Mouse (Mus musculus): ENCODE results near the gene Ctsa.
"Not testable (repeated sequence)": the region's sequence is repeated elsewhere in the genome, so short reads cannot be mapped to it uniquely, and the experiment has no call there.

Ctsa gene

DNA sequence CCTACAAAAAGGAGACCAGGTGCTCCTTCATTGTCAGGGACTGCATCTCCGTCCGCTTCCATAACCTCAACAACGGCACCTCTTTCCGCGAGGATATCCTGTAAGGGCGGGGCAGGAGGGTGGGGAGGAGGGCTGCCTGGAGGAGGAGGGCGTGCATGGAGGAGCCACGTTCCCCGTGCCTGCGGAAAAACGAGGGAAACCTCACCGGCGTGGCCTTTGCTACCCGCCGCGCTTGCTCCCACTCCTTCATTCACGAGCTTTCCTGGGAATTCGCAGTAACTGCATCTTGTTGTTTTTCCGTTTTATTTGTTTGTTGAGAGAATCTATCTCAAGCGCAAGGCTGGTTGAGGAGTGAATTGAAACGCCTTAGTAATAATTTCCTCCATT lies 27.3 kb upstream of the Ctsa start:
- DNase-seq, result no peak

DNA sequence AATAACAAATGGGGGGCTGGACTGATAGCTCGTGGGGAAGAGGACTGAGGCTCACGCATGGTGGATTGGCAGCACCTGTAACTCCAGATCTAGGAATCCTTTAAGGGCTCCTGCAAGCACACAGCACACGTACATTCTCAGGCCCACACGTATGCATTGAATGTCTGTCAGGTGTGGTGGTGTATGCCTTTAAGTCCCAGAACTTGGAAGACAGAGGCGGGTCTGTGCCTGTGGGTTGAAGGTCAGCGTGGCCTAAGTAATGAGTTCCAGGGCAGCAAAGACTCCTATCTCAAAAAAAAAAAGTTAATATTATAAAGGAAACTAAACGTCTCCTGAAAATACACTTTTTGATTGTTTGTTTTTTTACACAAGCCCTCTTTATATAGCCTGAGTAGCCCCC lies 26.1 kb upstream of the Ctsa start:
- no peak for DNase-seq

DNA sequence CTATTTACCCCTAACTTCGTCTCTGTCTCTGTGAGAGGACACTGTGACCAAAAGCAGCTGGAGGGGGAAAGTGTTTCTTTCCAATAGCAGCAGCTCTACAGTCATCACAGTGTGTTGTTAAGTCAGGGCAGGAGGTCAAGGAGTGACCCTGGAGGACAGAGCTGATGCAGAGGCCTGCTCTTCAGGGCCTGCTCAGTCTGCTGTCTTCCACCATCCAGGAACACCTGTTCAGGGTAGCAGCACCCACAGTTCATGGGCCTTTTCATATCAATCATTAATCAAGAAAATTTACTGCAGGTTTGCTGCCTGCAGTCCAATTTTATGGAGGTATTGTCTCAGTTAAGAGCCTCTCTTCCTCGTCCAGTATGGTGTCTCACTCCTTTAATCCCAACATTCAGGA lies 19.1 kb upstream of the Ctsa start:
- DNase-seq, result no peak

DNA sequence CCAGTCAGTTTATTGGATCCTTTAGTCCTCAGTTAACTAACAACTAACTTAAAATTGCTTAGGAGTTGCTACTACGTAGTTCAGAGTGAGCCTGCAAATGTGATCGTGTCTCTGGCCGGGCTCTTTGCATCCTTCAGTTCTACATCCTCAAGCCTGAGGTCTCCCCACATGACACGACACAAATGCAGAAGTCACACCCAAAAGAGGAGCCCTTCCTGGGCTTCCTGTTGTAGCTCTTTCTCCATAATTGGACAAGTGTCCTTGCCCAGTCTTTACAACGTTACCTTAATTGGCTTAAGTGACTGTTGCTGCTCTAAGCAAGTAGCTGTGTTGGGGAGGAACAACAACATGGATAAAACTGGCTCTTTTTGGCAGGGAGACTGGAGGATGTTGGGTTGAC lies 17.3 kb upstream of the Ctsa start:
- no peak for DNase-seq

DNA sequence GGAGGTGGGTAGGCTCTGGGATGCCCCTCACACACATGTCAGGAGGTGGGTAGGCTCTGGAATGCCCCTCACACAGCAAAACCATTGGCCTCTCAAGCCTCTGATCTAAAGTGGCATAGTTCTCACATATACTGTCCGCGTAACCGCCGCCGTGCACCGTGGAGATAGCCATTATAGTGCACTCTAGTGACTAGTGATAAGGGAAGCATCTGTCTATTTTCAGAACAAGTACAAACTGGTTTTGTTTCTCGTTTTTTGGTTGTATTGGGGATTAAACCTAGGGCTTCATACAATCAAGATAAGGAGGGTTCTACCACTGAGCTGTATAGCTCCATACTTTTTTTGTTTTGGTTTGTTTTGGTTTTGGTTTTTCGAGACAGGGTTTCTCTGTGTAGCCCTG lies 16.9 kb upstream of the Ctsa start:
- no peak for DNase-seq

DNA sequence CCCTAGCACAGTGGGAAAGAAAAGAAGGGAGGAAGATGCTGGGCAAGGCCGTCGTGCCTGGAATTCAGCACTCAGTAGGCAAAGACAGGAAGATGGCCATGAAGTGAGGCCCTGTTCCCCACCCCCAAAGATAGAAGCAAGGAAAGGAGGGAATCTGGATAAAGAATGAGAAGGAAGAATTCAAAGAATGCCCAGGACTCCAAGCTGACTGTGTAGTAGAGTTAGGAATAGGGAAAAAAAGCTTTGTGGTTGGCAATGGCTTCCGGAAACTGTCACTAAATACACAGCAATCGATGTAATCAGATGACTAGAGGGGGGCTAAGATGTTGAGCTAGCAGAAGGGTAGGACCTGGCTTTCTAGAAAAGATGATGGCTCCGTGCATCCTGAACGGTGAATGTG lies 15.5 kb upstream of the Ctsa start:
- no peak for DNase-seq

DNA sequence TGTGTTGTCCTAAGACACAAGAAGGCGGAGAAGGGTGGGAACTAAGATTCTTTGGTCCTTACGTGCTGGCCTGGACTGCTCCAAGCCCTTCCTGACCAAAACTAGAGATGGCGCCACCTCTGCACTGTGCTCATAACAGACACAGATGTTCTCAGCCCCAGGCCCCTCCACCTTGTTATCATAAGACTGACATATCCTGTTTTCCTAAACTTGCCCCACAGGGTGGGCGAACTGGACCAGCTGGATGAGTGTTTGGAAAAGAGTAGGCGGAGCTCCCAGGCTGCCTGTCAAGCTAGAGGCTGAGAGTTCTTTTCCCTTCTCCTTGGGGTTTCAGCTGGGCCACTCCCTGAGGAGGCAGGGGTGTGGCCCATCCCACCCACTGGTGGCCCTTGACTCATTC lies 15.0 kb upstream of the Ctsa start:
- no peak for DNase-seq

DNA sequence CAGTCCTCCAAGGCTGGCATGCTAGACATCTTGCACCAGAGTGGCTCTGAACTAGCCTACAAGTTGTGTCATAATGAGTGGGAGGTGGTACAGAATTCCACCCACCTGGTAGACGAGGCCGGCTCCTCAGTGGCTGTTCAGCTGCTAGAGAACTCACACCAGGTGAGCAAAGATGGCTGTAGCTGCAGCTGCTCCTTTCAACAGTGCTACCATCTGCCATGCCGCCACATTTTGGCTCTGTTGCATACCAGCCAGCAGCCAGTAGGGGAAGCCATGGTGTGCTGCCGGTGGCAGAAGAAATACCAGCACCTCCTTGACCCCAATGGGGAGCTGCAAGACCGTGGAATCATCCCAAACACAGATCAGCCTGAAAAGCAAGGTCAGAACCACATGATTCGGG lies 11.6 kb upstream of the Ctsa start:
- no peak for DNase-seq

DNA sequence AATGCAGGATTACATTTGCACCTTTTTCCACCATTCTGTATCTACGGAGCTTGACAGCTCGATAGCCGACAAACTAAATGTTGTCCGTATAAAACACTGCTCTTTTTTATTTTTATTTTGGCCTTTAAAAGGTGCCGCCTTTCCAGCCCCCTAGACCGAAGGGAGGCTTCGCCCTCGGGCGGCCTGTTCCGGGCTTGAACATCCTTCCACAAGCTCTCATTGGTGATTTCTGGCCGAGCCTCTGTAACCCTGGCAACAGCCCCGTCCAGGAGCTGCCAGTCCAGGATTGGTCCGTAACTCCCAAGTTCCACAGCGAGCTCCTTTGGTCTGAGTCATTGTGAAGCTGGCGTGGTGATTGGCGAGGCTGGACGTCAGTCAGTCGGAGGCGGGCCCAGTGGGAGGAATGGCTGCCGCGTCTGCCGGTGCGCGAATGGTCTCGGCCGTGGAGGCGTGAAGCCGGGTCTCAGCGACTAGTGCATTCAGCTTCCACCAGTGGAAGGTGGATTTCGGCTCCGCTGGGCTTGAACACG lies 10.0 kb upstream of the Ctsa start, which contains the start of gene Zswim1:
Zswim1 (plus strand) TSS at position 51 of the 530 bp plus-strand sequence.
- DNase-seq, result peak; percentile 96 to 98

DNA sequence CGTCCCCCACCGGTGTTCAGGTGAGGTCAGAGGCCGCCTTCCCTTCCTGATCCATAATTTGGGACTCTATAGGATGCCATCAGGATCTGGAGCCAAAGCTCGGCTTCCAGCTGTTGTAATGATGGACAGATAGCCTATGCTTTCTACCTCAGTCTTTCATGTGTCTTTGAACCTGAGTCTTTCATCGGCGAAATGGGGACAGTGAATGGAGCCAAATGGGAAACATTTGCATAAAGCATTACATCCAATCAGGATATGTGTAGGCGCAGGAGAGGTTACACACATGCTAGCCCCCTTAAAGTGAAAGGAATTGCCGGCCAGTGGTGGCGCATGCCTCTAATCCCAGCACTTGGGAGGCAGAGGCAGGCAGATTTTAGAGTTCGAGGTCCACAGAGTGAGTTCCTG lies 9.5 kb upstream of the Ctsa start:
- no peak for DNase-seq

DNA sequence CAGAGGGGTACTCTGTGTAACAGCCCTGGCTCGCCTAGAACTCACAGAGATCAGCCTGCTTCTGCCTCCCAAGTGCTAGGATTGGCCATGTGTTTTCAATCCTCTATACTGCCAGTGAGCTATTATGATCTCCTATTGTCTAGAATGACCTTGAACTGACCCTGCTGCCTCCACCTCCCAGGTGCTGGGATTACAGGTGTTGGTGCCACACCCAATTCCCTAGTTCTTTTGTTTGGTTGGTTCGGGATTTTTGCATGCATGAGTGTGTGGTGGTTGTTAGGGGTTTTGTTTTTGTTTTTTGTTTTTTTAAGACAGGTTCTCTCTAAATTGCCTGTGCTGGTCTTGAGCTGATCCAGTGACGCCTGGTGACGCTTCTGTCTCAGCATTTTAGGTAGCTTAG lies 8.7 kb upstream of the Ctsa start:
- no peak for DNase-seq

DNA sequence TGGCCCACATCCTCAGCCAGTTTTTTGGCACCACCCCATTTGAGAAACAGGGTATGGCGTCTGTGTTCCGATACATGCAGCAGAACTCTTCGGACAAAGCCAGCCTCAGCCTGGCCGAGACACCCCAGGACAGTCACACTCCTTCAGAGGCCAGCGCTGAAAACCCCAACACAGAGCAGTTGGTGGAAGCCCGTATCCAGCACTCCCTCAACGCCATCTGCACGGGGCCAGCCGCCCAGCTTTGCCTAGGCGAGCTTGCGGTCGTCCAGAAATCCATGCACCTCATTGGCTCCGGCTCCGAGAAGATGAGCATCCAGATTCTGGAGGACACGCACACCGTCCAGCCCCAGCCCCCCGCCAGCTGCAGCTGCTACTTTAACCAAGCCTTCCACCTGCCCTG lies 7.2 kb upstream of the Ctsa start:
- no peak for DNase-seq

DNA sequence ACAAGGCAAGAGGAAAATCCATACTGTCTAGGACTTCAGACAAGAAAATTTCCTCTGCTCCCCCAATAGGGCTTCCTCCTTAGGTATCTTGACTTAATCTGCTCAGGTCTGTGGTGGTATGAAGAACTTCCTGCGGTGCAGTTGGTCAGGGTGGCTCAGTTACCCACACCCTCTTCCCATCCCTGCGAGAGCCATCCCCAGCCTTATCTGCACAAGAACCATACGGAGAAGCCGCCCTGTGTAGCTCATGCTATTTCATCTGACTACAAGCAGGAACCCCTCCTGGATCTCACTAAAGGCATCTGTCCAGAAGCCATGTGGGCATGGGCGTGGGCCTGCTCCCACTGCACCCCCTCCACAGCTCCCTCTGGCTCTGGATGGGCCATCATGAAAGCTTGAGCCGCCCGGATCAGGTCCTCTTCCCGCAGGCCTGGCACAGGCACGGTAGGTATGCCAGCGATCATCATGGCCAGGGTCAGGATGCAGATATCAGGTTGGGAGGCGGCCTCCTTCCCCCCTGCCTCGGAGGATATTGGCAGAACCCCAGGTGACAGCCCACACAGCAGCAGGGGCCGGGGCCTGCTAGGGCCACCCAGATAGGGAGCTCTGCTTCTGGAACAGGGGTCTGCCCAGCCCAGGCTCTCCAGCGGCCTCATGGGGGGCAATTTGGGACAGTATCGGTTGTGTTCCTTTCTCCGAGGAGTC lies 5.4 kb upstream of the Ctsa start:
- DNase-seq, result no peak

DNA sequence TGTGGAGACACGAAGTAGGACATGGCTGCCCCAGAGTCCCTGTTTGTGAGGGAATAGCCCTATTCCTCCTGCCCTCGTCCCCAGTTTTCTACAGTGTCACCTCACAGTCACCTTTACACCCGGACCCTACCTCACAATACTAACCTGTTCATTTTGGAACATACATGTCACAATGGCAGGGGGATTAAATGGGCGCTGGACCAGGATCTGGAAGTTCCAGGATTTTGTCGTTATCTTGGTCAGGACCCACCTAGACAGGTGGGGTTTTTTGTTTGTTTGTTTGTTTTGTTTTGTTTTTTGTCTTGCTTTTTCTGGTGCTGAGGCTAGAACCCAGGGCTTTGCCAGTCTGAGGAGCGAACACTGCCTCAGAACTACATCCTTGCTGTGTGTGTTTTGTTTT lies 4.2 kb upstream of the Ctsa start, which contains the start of gene Spata25:
Spata25 (minus strand) TSS at position 101 of the 400 bp plus-strand sequence.
- DNase-seq, result no peak

DNA sequence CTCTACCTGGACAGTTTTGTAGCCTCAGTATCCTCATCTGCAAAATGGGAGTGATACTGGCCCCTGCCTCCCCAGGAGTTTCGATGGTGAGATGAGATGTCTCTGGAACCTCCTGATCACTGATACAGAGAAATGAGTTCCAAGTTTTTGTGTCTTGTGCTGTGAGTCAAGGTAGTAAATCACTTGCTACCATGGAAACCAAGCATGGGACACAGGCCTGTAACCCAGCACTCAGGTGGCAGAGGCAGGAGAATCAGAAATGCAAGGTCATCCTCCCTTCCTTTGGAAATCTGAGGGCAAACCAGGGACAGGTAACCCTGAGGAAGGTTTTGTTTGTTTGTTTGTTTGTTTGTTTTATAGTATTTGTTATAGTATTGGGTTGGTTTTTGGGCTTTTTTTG lies 3.6 kb upstream of the Ctsa start:
- no peak for DNase-seq

DNA sequence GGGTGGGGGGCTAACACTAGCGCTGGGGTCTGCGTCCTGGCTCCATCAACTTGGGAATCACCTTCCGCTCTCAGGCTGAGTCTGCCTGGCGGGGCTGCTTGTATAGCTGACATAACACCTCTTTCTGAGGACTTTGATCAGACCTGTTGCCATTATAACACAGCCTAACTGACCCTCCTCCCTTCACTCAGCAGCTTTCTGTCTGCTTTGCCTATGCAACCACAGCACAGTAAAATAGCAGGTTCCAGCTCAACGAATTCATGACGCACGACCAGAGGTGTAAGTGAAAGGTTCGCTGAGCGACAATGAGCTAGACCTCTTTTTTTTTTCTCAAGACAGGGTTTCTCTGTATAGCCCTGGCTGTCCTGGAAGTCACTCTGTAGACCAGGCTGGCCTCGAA lies 1.6 kb upstream of the Ctsa start:
- DNase-seq, result no peak

DNA sequence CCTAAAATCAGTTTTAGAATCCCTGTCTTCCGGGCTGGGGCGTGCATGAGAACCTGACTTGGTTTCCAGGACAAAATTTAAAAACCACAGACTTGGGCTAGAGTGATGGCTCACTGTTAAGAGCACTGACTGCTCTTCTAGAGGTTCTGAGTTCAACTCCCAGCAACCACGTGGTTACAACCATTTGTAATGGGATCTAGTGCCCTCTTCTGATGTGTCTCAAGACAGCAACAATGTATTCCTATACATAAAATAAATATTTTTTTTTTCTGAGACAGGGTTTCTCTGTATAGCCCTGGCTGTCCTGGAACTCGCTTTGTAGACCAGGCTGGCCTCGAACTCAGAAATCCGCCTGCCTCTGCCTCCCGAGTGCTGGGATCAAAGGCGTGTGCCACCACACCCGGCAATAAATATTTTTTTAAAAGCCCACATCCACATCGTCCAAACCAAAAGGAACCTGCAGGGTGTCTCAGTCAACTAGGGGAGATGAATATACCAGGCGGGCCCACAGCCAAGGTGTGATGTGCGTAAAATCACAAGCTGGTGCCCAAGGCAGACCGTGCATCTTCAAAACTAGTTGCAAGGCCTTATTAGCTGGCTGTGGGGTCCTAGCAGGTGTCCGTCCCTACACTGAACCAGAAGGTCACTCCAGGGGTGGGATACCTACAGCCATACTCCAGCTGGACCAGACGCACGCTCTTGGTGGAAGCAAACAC lies 483 bp upstream of the Ctsa start:
- no peak for DNase-seq

DNA sequence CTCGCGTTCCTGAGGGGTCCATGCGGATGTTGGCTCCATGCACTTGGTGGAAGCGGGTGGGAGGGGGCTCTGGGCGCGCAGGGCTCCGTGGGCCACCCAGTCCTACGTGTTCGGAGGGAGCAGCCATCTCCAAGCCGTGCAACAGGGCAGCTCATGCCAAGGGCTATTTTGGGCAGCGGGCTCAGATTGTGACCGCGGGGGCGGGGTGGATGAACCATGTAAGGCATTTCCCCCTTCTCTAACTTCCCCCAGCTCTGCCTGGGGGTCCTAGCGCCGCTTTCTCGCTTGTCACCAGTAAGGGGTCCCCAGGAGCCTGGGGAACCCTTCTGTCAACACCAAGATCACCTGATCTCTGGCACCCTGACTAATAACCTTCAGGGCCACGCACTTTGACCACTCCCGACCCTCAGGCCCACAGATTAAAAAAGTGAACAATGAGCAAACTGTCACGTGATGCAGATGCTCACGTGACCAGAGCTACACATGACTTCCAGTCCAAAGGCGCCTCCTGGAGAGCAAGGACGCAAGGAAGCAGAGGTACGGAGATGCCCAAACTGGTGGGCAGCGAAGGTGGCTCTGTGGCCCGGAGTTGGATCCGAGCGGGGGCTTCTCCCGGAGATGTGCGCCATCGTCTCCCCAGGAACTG lies 764 bp downstream of the Ctsa start, which contains the start of gene Neurl2:
Neurl2 (minus strand) TSS at position 143 of the 646 bp plus-strand sequence.
- DNase-seq, result peak; percentile 69 to 80

DNA sequence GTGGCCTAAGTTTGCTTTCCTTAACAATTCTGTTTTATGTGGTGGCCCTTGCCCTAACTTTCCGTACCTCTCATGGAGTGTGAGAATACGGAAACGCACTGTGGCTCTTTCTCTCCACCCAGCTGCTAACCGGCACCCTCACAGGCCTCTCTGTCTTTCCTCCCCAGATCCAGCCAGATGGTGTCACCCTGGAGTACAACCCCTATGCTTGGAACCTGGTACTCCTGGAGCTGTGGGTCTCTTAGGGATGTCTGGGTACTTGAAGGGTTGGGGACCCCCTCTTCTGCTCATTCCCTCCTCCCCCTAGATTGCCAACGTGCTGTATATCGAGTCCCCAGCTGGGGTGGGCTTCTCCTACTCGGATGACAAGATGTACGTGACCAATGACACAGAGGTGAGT lies 1.9 kb downstream of the Ctsa start:
- DNase-seq, result peak in 1 of 2 experiments; percentile 46

DNA sequence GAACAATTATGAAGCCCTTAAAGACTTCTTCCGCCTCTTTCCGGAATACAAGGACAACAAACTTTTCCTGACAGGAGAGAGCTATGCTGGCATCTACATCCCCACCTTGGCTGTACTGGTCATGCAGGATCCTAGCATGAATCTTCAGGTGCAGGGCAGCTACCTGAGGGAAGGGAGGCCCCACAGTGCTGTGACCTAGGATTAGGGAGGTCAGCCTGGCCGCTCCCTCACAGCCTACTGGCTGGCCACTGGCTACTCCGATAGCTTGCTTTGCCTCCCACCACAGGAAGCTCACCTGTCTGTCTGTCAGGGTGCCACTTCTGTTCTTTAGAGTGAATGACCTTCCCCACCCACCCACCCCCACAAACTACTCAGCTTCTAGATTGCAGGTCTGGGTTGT lies 2.5 kb downstream of the Ctsa start:
- DNase-seq, result no peak

DNA sequence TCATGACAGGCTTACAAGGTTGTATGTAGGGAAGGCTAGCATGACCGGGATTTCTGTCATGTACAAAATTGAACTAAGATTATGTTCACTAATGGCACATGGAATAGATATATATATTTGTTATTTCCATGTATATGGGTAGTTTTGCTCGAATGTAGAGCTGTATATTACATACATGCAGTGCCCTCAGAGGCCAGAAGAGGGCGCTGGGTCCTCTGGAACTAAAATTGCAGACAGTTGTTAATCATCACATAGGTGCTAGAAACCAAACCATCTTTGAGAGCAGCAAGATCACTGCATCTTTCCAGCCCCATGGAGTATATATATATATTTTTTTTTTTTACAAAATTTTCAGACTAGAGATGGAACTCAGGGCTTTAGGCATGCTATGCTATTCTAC lies 13.1 kb downstream of the Ctsa start:
- DNase-seq, result no peak

DNA sequence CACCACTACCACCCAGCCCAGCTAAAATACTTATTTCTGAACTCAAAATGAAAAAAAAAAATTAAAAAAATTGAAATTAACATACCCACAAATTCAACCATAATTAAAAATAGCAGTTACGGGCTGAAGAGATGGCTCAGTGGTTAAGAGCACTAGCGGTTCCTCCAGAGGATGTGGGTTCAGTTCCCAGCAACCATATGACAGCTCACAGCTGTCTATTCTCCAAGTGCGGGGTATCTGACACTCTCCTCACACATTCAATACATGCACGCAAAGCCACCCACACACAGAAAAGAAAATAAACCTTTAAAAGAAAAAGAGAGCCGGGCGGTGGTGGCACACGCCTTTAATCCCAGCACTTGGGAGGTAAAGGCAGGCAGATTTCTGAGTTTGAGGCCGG lies 17.4 kb downstream of the Ctsa start:
- no peak for DNase-seq

DNA sequence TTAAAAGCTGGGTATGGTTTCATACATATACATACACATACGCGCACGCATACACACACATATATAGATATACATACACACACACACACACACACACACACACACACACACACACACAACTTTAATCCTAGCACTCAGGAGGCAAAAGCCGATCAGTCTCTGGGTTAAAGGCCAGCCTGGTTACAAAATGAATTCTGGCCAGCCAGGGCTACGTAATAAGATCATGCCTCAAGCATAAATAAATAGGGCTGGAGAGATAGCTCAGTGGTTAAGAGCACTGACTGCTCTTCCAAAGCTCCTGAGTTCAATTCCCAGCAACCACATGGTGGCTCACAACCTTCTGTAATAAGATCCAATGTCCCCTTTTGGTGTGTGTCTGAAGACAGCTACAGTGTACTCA lies 22.9 kb downstream of the Ctsa start:
- DNase-seq, result not testable (repeated sequence)
